Mouse (Mus musculus): ENCODE results near the gene Padi1.

Gene Padi1

DNA sequence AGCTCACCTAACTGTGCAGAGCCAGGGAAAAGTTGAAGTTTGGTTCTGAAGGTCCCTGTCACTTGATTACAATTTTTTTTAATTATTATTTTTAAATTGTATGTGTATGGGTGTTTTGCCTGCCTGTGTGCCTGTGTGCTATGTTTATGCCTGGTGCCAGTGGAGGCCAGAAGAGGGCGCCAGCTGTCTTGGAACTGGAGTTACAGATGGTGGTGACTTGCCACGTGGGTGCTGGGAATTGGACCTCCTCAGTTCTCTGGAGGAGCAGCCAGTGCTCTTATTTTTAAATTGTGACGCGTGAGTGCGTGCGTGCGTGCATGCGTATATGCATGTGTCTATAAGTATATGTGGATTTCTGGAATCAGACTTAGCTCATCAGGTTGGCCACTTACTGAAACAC, 28.2 kb downstream of the Padi1 start:
- no peak for DNase-seq (ENCODE audit: low spot score in 2 of 2)

DNA sequence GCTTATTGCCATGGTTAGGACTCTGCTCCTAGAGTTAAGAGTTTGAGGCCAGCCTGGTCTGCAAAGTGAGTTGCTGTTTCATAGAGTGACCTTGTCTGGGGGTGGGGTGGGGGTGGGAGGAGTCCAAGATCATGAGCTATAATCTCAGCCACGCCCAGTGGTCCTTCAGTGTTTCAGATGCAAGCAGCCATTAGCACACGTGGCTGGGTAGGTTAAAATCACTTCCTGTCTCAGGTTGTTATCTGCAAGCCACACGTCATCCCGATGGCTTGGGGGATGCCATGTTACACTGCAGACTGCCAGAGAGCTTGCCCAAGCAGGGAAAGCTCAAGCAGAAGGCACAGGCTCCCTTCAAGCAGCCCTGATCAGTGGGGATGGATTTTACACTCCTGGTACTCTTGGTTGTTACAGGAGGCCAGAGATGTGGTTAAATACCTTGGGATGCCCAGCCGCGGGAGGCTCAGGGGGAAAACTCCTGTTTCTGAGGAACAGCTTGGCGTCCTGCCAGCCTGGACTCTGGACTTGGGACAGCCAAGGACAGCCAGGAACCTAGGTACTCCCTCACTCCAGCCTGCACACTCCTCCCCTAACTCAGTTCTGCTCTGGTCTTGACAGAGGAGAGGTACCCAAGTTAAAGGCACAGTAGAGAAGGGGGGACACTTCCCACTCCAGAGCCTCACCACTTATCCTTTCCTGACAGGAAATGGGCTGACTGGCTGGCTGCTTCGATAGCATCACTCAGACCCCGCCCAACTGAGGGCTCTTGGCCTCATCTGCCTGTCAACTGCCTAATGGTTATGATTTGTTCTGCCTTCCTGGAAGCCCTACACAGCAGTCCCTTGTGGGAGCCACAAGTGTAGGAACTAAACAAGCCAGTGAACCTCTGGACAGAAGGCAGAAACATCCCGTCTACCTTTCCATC, 29.3 kb downstream of the Padi1 start:
- peak in 1 of 2 experiments; percentile 27 for DNase-seq (ENCODE audit: low spot score in 2 of 2)

DNA sequence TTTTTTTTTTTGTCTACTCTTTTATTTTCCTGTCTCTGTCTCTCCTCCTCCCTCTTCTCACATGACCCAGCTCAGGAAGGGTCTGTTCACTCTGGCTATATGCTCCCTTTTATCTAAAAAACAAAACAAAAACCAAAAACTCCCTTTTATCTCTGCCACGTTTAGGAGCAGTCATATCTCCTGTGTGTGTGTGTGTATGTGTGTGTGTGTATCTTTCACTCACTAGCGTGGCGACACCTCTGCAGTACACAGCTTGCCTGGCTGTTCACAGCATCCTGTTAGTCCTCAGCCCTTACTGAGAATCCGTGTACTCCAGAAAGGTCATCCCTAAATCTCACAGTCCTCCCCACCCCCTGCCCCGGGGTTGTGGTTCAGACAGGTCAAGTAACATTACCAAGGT, 30.1 kb downstream of the Padi1 start:
- DNase-seq (ENCODE audit: low spot score in 2 of 2) = no peak

DNA sequence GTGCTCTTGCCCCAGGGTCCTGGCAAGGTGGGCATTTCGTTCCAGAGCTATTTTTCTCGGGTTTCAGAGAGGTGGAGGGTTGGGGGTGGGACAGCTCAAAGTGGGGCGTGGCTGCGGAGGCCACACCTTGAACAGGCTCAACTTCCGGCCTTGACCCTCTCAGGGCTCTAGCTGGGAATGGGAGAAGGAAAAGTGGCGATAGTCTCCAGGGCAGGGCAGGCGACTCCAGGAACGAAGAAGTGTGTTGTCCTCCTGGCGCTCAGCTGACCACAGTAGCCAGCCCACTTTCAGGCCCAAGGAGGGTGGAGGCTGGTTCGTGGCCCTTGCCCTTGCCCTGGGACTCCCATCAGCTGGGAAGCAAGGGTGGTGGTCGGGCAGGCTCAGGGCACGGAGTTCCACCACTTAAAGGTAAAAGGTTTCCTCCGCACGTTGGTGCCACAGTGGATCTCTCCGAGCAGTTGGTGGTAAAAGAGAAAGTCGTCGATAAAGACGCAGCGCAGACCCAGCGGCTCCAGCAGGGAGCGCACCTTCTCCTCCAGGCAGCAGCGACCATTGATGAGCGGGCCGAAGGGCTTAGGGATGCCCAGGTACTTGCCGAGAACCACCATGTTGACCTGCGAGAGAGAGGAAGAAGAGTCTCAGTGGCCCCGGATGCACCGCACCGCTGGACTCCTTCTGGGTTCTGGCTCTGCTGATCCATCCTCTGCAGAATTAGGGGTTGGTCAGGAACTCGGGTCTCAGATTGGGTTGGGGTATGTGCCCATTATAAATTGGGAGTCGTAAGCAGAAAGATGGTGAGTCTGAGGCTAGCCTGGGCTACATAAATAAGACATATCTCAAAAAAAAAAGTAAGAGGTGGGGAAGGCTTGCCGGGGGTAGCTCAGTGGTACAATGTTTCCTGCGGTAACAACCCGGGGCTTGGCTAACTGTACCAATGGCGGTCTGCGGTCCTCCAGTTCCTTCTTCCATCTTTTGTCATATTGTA, 31.0 kb downstream of the Padi1 start:
- peak; percentile 62 to 82 for DNase-seq (ENCODE audit: low spot score in 2 of 2)

DNA sequence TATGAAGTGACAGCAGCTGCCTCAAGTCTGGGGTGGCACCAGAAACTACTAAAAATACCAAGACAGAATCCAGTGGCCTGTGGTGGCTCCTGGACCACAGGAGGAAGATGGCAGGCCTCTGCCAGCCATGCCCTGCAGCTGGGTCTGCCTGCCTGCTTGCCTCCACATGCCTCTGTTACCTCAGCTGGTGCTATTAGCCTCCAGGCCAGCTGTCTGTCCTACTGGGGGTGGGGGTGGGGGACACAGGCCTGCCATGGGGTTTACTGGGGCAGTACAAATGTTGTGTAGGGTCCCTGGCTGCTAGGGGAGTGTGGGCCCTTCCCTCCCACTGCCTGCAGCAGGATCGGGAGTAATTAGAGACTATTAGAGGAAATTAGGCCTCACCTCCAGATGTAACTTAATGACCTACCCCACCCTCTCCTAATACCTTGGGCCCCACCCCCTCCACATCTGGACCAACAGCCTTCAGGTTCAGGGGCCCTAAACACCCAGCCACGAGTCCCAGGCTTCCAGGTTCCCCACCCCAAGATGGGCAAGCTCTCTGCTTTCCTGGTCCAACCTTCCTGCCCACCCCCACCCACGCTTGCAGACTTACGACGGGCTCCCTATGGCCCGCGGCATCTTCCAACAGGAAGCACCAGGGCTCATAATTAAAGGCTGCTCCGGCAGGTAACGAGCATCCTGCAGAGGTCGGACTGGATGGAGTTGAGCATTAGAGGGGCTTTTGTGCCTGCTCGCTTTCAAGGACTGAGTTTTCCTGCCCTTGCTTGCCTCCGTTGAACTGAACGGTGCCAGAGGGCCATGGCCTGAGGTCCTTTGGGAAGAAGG, 32.0 kb downstream of the Padi1 start:
- DNase-seq (ENCODE audit: low spot score in 2 of 2) = no peak

DNA sequence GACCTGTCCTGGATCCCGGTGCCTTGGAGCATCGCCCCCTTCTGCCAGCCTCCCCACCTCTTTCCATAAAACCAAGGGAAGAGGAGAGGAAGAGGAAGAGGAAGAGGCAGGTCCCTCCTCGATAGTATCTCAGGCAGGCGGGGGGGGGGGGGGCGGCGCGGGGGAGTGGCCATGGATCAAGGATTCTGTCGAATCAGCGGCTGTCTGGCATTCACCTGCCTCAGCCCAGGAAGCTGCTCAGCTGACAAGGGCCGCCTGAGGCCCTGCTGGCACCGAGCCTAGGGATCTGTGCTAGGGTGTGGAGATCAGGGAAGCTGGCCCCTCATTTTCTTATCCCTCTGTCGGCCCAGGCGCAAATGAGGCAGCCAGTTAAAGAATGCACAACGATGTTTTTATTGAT, 33.0 kb downstream of the Padi1 start:
- DNase-seq (ENCODE audit: low spot score in 2 of 2) = no peak

DNA sequence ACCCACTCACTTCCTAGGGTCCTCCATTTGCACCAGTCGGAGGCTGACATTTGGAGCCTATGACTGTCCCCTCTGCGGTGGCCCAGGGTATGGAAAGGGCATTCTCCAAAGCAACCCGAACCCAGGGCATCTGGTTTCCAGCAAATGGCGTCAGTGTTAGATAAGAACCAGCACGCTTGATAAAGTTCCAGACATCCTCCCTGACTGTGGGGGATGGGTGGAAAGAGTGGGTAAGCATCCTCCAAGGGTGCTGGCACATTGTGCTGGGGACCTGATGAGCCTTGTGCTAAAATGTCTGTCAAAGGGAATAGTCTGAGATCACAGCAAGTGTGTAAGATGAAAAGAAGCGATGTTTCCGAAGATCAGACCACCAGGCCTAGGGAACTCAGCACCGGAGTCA, 33.4 kb downstream of the Padi1 start:
- DNase-seq (ENCODE audit: low spot score in 2 of 2) = no peak

DNA sequence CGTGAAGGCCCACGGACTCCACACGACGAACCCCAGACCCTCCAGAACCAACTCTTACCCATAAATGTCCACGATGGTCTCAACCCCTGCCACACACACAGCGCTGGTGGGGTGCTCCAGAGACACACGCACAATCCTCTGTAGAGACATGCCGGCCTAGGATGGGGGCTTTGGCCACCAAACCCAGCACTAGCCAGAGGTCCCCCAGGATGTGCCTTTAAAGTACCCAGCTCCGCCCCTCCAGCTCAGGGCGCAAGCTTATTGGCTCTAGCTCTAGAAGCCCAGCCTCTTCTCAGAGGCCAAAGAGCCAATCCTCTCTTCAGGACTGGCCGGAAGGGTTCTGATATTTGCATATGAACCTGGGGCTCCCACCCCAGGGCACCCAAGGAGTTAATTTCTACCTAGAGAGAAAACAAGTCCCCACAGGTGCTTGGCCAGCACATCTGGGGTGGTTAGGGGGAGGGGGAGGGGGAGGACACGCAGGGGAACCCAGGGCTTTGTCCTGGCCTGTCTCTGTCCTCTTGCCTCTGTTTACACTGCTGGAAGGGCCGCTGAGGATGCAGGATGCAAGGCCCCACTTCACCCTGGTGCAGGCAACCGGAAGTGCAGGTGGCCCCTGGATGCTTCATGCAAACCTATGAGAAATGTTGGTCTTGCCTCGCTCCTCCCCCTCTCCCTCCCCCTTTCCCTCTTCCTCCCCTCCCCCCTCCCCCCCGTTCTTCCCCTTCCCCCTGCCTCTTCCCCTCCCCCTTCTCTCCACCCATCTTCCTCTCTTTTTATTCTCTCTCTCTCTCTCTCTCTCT, 34.9 kb downstream of the Padi1 start, which contains the start of gene Padi3:
Padi3 (minus strand) TSS at position 191 of the 803 bp plus-strand sequence.
- no peak for DNase-seq (ENCODE audit: low spot score in 2 of 2)

DNA sequence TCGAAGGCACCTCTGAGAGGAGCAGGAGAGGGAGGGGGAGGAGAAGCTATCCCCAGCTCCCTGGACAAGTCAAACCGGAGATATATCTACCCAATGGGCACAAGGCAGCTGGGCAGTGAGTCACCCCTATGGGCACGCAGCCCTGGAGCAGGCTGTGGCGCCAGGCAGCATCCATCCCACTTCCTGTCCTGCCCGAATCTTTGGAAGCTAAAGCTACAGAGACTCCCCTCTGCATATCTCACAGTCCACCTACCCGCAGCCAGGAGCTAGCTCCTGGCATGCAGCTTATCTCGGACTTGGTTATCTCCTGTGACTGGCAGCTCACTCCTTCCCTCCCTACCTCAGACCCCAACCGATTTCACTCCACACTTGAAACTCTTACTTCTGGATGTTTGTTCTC, 36.5 kb downstream of the Padi1 start:
- no peak for DNase-seq (ENCODE audit: low spot score in 2 of 2)

DNA sequence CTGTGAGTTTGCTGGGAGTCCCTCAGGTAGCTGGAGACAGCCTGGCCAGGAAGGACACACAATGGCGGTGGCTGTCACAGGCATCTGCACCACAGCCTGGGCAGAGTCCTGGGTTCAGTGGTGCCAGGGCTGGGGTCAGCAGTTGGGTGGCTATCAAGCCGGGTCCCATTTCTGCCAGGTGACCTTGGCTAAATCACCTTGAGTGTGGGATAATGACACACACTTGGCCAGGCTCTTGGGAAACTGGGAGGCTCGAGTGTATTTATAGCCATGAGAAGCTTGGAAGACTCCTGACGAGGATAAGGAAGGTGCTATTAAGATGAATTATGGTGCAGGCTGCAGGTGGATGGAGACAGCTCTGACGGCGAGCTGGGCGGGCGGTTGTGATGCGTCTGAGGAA, 41.0 kb downstream of the Padi1 start:
- no peak for DNase-seq (ENCODE audit: low spot score in 2 of 2)

DNA sequence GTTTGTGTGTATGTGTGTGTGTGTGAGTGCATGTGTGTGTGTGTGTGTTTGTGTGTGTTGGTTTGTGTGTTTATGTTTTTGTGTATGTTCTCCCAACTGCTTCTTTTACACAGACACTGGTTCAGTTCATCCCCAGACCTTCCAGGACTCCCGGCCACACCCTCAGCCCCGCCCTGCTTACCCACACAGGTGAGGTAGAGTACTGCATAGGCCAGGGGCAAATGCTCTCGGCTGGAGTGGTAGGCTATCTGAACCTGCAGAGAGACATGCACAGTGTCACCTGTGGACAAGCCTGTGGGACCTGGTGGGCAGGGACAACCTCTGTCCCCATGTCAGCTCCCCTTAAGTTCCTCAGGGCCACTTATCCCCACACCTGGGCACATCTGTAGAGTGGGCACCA, 44.2 kb downstream of the Padi1 start:
- DNase-seq (ENCODE audit: low spot score in 2 of 2) = no peak

DNA sequence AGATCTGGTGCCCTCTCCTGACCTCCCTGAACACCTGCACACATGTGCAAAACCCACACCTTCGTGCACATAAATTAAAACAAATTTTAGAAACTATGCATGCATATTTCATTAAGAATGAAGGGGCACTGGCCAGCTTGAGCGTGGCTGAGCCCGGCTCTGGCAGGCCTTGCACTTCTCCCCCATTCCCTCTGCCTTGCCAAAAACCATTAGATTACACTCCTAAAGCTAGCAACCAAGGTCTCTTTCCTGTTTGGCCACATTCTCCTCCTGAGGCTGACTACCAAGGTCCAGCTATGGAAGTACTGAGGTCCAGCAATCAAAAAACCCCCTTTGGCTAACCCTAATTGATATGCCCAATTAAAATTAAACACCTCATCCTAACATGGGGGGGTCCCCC, 48.8 kb downstream of the Padi1 start:
- DNase-seq (ENCODE audit: low spot score in 2 of 2) = no peak

DNA sequence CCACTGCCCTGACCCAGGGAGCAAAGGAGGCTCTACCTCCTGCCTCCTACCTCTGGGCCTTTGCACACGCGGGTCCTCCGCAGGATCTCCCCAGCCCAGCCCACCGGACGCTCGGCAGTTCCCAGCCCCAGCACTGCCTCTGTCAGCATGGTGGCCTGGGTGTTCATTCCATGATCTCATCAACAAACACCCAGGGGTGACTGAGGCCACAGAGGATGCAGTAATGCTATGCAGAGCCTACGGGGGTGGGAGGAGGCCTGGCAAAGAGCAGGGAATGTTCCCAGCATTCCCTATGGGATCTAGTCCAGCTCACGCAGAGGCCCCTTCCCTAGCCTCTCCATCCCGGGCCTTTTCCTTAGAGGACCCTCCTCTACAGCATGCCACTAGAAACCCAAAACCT, 50.9 kb downstream of the Padi1 start:
- no peak for DNase-seq (ENCODE audit: low spot score in 2 of 2)

DNA sequence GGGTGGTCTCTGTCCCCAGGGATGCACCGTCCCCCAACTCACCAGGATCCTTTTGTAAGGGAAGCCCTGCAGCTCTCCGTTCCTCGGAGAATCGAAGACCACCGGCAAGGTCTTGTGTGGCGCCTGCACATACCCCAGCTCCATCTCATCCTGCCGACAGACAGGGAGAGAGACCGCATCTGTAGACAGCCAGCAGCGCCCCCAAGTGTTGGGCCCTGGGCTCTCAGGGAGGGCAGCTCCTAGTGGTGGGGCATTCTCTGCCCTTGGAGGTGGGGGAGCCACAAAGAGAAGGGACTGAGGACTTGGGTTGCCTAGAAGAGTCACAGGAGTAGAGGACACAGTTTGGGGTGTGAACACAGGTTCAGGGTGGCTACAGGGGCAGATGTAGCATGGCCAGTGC, 51.8 kb downstream of the Padi1 start:
- DNase-seq (ENCODE audit: low spot score in 2 of 2) = no peak

DNA sequence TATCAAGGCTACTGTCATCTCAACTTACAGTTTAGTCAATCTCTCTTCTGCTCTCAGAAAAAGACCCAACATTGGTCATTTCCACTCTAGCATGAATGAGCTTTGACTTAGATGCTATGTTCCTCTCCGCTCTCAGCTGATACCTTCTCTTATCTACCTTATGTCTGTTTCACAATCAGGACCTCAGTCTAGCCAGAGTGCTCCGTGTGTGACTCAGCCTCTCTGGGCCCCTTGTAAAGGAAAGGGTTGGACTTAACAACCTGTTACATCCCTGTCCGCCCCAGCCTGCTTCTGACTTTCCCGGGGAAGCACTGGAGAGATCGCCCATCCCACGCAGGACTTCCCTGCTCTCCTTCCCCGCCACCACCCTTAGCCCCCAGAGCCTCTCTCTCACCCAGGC, 53.0 kb downstream of the Padi1 start:
- no peak for DNase-seq (ENCODE audit: low spot score in 2 of 2)

DNA sequence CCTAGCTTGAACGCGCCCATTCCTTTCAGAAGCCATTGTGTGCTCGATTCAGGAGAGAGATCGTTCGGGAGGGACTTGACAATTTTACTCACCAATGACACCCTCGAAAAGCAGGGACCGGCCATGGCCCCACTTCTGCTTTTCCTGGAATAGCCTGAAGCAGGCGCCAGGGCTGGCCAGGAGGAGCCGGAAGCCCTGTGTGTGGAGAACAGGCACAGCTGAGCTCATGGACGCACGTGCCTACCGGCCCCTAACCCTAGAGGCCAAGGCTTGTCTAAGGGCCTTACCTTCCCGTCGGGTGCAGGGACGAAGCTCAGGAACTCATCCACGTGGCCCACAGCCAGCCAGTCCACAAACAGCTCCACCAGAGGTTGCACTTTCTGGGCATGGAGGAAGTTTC, 54.5 kb downstream of the Padi1 start:
- DNase-seq (ENCODE audit: low spot score in 2 of 2) = no peak

DNA sequence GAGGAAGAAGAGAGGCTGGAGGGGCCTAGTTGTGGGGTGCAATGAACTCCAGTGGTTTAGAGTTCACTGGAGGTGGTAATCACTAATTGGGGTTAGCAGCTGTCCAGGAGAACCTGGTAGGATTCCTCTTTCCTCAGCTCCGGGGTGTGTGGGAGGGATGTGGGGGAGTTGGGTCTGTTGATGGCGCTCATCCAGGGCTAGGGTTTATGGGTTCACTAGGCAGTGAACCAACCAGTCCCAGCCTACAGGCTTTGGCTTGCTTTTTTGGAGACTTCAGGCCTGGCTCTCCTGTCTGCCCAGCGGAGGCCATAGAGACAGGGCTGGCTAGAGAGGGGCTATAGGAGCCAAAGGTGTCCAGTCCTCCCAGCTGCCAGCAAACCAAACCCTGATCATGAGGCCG, 55.6 kb downstream of the Padi1 start:
- DNase-seq (ENCODE audit: low spot score in 2 of 2) = no peak

DNA sequence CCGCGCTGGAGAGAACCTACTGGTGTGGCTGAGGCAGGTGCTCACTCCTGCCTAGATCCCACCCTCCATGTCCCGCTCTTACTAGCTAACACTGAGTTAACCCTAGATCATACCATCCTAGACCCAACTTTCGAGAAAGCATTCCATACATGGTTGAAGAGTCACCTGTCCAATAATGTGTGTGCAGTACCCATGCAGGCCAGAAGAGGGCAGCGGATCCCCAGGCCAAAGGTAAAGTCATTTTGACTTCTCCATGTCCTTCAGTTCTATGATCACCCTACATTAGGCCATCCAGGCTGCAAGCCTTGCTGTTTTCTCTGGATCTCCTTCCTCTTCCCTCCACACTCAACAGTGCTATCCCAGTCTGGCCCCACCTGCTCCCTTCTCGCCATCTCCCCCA, 56.6 kb downstream of the Padi1 start:
- peak; percentile 76 to 92 for DNase-seq (ENCODE audit: low spot score in 2 of 2)

DNA sequence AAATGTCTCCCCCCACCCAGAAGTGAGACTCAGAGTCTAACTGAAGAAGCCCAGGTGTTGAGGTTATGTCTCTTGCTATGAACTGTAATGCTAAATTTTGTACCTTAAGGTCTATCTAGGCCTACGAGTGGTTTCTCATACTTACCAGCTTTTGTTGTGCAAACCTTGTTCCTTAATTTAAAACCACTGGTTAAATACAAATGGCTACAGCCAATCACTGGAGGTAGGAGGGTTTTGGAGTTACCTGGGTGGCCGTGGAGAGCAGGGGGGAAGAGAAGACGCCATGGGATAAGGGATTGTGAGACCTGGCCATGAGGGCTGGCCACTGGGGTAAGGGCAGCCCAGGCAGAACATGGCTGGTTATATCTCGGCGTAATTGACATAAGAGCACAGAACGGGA, 57.3 kb downstream of the Padi1 start:
- DNase-seq (ENCODE audit: low spot score in 2 of 2) = no peak

DNA sequence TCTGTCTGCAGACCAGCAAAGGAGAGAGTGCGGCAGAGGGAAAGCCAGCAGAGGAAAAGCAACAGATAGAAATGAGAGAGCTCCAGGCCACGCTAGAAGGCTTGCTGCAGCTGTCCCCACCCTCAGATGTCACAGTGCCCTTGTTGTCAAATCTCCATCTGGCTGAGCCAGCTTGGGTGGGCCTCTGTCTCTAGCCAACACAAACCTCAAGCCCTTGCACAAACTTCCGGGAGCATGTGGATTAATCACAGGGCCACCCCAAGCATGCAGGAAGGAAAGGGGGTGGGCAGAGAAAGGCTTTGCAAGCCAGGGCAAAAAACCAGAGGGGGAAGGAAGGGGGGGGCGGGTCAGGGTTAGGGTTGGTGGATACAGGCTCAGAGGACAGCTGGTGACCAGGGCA, 58.2 kb downstream of the Padi1 start:
- peak in 1 of 2 experiments; percentile 30 for DNase-seq (ENCODE audit: low spot score in 2 of 2)

DNA sequence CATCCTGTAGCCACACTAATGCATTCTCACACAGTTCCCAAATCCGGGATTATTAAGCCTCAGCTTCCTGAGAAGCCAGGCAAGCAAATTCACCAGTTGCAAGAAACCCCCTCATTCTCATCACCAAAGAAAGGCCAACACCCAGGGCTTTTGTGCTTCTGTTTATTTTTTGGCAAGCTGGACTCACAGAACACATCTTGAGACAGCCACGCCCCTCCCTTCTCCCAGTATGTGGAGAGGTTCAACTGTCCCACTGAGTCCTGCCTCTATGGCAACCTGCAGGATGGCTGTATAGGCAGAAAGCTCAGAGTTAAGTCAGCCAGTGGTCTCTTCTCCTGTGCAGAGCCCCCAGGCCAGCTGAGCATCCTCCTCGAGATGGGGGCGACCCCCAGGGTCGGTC, 60.4 kb downstream of the Padi1 start:
- no peak for DNase-seq (ENCODE audit: low spot score in 2 of 2)

Measured in spleen, postnatal 4 days (tissue).